Mouse (Mus musculus) ES-CJ7 (cell line): ENCODE data around the gene Nav2.
A peak's percentile ranks its signal among the peaks of the same experiment; 100 is the strongest.

Experiments
- DNase-seq: peaks from one replicate; pipeline ENCODE4 v3.0.0; 2011; ENCODE audit warnings: low read depth, low spot score

Nav2 gene

DNA sequence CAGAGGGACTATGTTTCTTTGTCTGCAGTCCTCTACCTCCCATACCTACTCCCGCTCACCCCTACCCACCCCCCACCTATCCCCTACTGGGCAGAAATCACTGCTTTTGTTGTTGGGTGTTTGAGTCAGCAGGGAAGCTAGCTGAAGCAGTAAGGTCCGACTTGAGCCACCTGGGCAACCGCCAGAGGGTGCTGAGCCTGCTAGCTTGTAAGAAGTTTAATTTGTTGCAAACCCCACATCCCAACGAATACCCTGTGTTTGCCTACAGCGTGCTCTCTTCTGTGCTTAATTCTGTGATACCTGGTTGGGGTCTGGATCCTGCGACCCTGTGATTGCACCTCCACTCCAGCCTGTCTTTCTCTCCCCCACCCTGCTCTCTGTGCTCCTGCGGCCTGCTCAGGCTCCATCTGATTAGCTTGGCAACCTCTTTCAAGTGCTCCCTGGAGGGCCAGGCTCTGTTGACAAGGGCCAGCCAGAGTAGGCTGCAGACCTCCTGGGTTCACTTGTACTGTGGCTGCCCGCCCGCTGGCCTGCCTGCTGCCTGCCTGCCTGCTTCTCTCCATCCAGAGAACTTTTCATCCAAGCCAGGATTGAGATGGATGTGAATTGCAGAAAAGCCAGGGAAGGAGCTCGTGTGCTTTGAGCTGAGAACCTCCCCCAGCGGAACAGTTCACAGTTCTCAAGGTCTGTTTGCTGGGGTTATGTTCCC is 575.7 kb downstream of the Nav2 start:
- DNase-seq: peak; percentile 39

DNA sequence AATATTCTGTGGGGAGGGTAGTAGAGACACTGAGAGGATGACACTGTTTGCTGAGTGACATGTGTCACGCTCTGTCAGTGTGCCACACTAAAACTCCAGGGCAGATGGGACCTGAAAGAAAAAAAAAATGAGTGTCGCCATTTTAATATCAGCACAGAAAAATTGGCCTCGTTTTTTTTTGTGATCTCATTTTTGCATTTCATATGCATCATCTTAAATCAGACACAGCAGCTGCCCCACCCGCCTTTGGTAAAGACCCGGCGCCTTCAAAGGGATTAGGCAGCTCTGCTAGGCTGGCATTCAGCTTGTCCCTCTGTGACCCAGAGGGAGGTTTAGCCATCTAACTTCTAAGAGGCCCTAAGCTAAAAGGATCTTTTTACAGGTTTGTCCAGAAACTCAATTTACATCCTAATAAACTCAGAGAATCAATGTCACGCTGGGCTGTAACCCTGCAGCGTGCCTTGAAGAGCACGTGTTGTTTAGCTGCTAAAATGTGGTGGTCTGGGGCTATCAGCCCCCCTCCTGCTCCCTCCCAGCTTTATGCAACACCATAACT is 576.9 kb downstream of the Nav2 start:
- DNase-seq: no peak

DNA sequence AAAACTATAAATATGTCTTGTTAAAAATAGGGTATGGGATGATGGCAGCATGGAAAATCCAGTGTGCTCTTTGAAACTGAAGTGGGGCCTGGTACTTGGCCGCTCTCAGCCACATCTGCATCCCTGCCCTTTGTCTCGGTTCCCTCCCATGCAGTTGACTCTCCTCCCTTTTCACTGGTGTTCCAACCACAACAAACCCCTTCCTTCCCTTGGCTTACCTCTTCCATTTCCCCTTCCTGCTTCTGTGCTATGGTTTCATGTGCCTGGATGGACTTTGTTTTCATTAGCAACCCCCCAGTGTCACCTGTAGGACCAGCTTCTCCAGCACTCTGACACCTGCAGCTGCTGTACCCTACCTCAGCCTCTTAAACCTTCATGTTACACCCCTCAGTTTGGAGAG is 578.8 kb downstream of the Nav2 start:
- DNase-seq: no peak

DNA sequence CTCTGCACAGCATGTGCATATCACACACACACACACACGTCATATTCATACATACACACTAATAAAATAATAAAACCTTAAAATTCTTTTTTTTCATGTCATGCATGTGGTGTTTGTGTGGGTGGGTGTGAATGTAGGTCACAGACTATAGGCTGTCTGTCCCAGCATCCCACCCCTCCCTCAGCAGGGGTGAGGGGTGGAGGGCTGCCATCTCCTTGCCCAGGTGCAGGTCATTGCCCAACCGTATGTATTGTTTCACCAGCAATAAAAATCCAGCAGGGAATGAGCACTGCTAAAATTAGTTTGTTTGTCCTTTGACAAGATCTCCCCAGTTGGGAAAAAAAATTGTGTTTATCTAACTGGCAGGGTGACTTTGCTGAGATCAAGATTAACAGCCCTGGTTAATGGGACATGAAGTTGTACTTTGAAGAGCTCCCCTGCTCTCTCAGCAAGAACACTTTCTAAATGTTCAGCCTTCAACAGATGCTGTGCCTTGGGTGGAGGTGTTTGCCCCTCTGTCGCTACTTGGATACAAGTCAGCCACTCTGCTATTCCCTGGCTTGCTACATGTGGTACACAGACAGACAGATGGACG is 580.1 kb downstream of the Nav2 start:
- no peak for DNase-seq

DNA sequence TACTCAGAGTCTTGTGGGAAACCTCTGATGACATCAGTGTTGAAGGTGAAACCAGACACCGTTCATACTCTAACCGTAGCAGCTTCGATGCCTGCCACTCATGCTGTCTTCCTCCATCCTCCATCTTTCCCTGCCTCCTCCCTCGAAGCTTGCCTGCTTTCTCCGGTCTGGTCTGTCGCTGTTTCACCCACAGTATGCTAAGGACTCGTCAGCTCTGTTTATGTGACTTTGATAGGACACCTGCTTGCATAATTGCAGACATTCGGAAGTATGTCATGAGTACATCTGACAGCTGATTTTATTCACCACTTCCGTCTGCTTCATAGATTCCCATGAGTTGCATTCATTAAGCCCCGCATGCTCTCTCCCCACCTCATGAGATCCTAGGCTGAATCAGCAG is 582.3 kb downstream of the Nav2 start:
- no peak for DNase-seq

DNA sequence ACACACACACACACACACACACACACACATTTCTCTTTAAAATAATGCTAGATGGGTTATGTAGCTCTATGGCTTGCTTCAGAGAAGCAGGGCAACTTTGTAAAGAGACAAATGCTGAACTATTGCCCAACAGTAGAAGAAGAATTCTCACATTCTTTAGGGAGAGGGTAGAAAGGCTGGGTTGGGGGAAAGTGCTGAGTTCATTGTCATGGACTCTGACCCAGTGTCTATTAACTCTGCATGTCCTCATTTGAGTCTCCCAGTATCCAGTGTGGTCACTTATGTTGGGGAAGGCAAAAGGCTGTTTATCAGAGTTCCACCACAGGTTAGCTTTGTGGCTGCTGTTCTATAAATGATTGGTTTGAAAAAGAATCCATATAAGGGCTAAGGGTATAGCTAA is 584.1 kb downstream of the Nav2 start:
- DNase-seq: no peak

DNA sequence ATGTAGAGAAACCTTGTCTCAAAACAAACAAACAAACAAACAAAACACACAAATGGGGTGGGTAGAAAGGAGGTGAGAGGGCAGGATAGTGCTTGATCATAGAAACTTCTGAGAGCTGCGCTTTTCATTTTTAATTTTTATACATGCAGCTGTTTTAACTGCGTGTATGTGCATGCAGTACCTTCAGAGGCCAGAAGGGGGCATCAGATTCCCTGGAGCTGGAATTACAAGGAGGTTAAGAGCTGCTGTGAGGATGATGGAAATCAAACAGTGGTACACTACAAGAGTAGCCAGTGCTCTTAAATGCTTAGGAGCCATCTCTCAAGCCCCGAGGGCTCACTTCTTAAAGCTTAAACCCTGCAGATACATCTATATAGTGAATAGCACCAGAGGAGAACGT is 584.7 kb downstream of the Nav2 start:
- DNase-seq: peak; percentile 51

DNA sequence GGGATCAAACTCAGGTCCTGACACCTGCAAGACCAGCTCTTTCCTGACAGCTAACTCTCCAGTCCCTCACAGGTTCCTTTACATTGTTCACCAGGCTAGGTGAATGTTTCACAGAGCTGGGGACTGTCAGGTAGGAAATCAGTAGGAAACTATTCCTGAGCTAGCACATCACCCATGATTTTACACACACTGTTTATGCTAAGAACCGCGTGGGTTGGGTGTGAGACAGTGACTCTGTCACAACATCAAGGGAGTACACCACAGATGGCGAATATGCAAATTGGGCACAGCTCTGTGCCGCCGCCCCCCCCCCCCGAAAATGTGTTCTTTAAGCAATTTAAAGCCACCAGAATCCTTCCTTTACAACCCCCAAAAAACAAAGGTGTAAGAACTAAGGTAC is 586.1 kb downstream of the Nav2 start:
- DNase-seq: no peak

DNA sequence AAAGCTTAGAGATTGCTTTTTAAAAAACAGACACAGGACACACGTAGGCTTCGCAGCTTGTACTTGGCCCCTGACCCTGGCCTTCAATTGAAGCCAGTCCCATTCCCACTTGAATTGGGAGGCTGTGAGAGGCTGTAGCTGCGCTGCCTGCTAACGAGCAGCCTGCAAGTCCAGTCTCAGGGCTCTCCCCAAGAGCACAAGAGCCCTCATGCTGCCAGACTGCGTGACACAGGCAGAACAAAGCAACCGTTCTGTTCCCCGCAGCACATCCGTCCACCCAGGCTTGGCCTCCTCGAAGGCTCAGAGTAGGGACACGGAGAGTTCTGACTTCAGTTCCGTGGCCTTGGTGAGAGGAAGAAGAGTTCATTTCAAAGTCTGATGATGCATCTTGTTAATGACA is 587.6 kb downstream of the Nav2 start:
- no peak for DNase-seq

DNA sequence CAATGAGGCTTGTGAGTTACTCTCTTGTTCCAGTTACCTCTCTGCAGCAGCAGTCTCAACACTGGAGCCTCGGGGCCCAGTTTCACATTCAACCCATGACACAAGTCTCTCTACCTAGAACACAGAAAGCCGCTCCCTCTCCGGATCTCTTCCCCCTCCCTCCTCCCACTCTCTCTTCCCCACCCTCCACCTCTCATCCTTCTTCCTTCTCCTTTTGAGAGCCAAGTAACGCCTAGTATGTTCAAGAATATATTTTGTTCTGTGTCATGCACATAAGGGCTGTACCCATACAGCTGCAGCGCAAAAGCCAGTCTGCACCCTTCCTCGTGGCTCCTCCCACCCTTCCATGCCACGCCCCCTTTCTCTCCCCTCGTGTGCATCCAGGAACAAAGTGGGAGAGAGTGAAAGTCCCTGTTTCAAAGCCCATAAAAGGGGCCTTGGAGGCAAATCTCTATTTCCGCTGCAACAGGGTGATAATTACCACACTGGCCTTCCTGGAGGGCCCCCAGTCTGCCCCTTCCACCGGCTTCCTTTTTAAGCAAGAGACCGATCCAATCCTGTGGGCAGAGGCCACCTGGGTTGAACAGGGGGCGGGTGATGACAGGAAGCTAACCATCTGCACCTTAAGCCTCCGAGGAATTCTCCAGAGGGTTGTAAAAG is 588.4 kb downstream of the Nav2 start:
- no peak for DNase-seq

DNA sequence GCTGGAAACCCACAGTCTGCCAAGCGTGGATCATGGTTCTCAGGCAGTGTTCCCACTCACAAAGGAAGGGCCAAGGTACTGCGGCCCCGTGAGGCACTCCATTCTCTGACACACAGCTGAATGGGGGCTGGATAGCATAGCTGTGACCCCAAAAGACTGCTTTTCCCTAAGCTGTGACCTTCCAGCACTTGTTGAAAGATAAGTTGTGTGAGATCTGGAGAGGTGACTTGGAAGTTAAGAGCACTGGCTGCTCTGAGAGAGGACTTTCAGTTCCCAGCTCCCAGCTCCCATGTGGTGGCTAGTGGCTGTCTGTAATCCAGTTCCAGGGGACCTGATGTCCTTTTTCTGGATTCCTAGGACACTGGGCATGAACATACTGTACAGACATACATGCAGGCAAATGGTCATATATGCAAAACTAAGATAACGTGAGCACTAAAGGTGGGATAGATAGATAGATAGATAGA is 588.9 kb downstream of the Nav2 start:
- no peak for DNase-seq

DNA sequence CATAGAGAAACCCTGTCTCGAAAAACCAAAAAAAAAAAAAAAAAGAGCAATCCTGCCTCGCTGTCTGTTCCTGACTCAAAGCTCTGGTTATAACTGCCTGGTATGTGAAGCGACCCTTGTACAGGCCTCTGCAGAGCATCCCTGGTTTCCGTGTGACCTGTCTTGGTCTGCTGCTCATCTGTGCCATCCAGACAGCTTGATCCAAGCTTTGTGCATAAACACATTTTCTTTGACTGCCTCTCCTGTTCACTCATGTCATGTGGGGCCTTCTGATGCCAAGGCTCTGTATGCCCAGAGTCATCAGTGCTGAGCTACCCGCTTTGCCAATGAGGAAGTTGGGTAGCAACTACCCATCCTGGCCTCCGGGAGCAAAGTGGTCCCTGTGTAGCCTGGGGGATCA is 591.1 kb downstream of the Nav2 start:
- DNase-seq: no peak

DNA sequence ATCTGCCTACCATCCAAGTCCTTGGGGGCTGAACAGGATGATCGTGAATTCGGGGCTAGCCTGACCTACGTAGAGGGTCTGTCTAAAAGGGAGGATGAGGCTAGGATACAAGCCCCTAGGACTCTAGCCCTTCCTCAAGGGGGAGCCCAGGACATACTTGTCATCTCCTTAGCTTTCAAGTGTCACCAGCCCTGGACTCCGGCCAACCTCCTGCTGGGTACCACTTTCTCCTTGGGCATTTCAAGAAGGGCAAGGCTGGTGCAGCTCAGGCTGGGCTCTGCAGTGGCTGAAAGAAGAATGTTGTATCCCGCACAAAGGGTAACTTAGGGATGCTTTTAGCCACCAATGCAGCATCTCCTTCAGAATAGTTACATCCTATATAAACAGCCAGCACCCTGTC is 592.4 kb downstream of the Nav2 start:
- DNase-seq: no peak

DNA sequence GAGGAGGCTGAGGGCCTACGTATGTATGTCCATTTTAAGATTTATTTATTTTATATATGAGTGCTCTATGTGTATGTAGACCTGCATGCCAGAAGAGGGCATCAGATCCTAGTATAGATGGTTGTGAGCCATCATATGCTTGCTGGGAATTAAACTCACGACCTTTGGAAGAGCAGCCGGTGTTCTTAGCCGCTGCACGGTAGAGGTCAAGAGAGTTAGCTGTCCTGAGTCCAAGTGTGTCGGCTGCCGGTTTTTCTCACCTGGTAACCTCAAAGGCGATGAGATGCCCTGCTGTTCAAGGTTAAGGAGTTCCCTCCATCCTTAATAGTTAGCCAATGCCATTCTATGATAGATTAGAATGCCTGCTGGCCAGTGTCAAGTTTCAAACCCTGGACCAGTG is 594.9 kb downstream of the Nav2 start:
- DNase-seq: peak; percentile 23

DNA sequence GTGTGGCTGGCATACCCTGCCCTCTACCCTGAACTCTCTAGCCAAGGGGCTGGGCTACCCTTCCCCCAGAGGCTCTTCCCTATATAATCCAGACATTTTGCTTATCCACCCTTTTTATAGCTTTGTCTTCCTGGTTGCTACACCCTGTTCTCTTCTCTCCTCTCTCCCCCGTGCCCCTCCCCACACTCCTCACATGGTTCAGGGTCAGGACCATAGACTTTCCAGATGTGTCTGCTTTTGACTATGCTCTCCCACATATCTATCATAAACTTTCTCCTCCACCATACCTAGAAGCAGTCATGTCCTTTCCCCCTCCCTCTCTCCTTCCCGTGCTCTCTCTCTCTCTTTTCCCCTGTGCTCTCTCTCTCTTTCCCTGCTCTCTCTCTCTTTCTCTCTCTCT is 595.4 kb downstream of the Nav2 start:
- DNase-seq: no peak

DNA sequence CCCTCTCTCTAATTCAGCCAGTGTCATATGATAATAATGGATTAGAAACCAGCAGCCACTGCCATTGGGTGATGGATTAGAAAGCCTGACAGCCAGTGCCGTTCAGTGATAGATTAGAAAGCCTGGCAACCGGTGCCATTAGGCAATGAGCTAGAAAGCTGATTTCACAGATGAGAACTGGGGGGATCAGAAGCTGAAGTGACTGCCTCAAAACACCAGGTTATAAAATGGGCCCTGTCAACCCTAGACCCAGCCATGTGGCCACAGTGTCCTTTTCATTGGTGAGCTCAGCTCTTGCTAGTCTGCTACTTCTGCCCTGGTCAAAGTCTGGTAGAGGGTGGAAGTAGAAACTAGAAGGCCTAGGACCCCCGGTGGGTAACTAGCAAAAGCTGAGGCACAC is 595.8 kb downstream of the Nav2 start:
- DNase-seq: no peak

DNA sequence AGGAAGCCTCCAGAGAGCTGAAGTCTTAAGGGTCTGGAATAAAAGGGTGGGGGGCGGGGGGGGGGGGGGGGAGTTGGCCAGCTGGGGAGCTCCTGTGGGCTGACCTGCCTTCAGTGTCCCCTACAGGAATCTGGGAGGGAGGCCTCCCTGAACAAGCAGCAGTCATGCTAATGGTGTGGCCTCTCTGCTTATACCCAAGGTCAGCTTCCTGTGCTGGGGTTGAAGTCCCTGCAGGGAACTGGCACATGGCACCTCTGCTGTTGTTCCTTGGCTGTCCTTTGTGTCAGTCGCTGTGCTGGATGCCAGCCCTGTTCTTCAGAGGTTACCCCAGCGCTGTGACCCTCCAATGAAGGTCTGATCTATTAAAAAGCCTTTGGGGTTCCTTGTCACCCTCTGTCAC is 596.5 kb downstream of the Nav2 start:
- DNase-seq: no peak

DNA sequence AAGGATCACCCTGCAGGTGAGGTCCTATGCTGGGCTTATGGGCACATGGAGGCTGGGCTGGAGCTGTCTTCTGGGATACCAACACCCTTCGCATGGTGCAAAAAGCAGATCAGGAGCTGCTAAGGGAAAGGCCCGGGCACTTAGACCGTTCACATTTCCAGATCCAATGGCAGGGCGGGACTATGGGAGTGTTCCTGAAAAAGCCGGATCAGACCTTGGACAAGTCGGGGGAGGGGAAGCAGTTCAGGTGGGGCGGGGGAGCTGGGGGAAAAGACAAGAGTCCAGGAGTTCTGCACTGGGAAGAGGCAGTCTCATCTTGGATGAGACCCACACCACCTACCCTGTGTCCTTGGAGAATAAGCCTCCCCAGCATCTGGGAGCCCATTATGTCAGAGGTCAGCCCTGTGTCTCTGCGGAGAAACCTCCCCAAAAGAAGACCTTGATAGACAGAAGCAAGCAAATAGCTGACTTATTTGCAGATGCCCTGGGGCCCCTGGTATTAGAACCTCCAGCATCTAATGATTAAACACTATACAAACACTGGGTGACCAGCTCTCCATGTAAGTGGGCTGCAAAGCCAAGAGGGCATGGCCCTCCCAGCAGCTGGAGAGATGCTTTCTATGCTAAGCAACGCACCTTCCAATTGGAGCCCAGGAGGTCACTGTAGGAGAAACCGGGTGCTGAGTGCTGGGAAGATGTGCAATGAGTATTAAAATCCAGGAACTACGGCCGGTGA is 597.7 kb downstream of the Nav2 start:
- peak; percentile 66 for DNase-seq

DNA sequence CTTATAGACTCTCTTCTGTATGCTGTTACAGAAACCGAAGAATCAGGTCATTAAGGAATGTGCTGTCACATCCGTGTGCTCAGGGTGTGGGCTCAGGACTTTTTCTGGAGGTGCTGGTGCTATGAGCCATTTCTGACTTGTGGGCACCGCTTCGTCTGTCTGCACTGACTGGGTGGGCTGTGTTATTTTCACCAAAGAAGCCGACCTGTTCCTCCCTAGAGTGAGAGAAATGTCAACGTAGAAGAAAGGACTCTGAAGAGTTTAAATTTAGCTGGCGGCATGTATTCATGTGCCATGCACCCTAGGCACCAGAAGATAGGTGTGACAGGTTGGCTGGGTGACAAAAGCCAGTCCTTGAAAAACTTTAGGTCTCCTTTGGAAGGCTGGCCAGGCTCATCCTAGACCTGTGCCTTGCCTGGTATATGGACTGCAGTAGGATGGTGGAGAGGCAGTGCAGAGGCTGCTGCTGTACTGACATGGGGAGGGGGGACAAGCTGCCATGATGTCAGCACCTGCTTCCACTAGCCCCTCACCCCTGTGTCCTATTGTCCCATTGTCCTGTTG is 599.5 kb downstream of the Nav2 start:
- no peak for DNase-seq

DNA sequence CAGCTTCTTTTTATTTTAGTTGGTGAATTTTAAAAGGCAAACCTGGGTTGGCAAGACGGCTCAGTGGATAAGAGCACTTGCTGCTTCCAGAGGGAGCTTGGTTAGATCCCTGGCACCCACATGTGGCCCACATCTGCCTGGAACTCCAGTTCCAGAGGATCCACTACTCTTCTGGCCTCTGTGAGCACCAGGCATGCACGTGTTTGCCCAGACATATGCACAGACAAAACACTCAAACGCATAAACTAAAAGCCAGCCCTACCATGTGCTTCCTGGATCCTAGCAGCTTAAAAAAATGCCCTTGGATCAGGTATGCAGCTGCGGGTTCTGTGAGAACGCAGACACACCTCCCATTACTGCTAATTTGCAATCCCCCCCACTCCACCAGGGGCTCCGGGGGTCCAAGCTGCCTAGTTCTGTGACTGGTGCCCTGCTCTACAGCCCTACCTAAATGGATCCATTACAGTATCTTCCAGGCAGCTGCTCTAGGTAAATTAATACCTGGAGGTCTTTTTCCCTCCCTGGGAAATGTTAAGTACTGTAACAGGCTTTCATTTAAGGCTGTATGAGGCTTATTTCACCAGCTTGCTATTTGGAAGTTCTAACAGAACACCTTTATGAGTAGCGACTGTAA is 603.4 kb downstream of the Nav2 start:
- no peak for DNase-seq

DNA sequence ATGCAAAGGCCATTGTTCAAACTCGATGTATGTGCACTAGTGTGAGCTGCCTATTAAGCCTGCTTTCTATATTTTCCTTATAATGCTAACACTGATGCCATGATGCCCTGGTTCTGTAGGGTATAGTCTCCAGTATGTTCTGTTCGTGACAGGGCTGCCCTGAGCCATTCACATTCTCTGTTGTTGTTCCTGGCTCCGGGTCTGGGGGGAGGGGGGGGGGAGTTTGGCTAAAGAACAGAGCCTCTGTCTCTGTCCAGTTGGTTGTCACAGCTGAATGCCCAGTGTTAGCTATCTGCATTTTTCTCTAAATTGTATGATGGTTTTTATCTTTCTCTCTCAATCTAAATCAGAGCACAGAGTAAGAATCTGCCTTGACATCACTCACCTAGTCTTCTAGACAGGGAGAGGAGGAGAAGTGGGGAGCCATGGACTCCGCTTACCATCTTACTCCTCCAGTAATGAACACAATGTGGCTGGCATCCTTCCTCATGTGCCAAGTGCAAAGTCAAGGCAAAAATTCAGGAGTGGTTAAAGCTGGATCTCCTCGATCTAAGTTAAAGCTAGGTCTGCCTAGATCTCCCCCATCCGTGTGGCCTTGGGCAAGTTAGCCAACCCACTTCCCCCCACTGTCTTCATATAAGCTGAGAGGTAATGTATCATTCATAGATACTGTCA is 605.4 kb downstream of the Nav2 start:
- no peak for DNase-seq
